Mouse (Mus musculus): Measurements from ENCODE around the gene Eepd1. TPM values are rescaled to one million over a fixed set of nuclear protein-coding genes. Genes with fewer than 3 reads are reported as not detected.

The Eepd1 gene
- total RNA-seq, 2 experiments from 2014 or later, result 20.2 to 22.9 TPM

DNA sequence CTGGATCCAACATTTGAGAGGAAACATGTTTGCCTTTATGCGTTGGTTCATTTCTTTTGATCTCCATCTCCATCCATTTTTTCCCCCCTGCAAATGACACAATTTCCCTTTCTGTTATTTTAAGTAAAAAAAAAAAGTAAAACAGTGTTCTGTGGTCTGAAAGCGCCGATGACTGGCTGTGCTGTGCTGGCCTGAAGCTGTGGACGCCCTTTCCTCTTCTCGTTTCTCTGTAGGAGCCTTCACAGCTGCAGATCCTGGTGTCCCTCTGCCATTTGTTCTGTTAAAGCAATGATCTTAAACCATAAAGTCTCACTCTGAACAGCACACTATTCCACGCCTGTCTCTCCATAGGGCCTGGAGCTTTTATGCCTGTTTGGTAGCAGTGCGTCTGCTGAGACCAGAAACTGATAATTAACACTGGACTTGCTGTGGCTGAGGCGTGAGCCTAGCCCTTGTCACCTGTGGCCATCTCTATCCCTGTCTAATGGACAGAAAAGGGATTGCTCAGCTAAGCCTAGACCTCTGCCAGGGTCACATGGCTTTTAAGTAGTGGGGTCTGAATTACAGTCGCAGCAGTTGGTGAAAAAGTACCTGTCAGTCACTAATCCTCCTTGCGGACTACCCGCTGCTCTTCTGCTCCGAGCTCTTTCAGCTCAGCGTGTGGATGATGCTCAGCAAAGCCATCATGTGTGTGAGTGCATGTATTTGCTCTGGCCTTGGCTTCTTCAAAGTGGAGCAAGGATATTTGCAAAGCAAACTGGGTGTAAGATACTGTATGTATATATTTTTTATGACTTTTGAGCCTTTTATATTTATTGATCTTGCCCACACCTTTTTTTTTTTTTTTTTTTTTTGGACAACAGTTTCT is 9.2 kb downstream of the Eepd1 start:
- no peak overlapping the region for H3K27ac ChIP-seq
- DNase-seq (ENCODE audit: extremely low spot score in 1 of 2, low spot score in 2 of 2), result no peak
- TF ChIP-seq CTCF (IDR thresholded peaks at IDR 0.05), result no peak
- intact Hi-C loops (cut with DNase I), result no loop called here
- H3K4me3 ChIP-seq, result no peak overlapping the region

- no peak for TF ChIP-seq CTCF (IDR thresholded peaks at IDR 0.05)
- intact Hi-C loops (cut with DNase I), result no loop called here
- DNase-seq (ENCODE audit: extremely low spot score in 1 of 2, low spot score in 2 of 2), result peak in 1 of 2 experiments; percentile 12
Measured at GRCm38 (mm10) chr9:25493918-25494317, 12.6 kb downstream of the Eepd1 start.

GRCm38 (mm10) chr9:25495601-25496000 is 14.3 kb downstream of the Eepd1 start:
- H3K27ac ChIP-seq, result no peak overlapping the region
- TF ChIP-seq CTCF (IDR thresholded peaks at IDR 0.05), result no peak
- intact Hi-C loops (cut with DNase I), result no loop called here
- no peak overlapping the region for H3K4me3 ChIP-seq
- DNase-seq (ENCODE audit: extremely low spot score in 1 of 2, low spot score in 2 of 2), result no peak

More at GRCm38 (mm10) chr9:25493918-25494317, 12.6 kb downstream of the Eepd1 start:
- Histone ChIP-seq H3K4me3 (no peak overlapping the region), H3K27ac (no peak overlapping the region)

- no peak for TF ChIP-seq CTCF (IDR thresholded peaks at IDR 0.05)
- intact Hi-C loops (cut with DNase I), result no loop called here
Measured at GRCm38 (mm10) chr9:25496196-25496595, 14.8 kb downstream of the Eepd1 start.

DNA sequence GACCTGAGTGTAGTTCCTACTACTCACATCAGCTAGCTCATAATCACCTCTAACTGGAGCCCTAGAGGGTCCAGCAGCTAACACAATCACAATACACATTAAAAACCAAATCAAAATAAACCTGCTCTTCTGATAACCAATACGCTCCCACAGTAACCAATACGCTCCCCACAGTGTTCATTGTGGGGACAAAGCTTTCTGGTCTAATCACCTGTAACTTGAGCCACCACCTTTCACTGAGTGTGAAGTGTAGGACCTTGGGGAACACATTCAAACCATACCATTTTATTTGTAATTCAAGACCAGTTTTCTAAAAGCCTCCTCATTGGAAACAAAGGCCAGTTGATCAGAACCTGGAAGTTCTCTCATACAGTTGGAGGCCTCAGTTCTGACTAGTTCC is 15.4 kb downstream of the Eepd1 start:
- TF ChIP-seq CTCF (IDR thresholded peaks at IDR 0.05), result no peak
- Histone ChIP-seq H3K4me3 (no peak overlapping the region), H3K27ac (no peak overlapping the region)
- intact Hi-C loops (cut with DNase I), result no loop called here
- no peak for DNase-seq (ENCODE audit: extremely low spot score in 1 of 2, low spot score in 2 of 2)

More at GRCm38 (mm10) chr9:25496196-25496595, 14.8 kb downstream of the Eepd1 start:
- Histone ChIP-seq H3K27ac (no peak overlapping the region), H3K4me3 (no peak overlapping the region)
- DNase-seq (ENCODE audit: extremely low spot score in 1 of 2, low spot score in 2 of 2), result no peak

DNA sequence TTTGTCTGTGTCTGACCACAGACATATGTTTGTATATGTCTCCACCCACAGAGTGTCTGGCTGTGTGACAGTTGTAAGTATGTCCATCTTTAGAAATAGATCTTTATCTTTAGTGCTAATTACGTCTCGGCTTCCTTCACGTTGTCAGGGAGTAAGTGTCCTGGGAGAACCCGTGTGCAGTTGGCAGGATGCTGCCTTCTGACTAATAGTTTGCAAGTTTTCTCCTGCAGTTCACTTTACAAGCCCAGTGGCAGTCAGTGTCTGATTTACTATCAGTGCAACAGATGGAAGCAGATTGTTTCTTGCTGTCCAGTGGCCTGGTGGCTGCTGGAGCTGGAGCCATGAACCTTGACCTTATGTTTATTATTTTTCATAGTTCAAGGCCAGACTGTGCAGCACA is 17.4 kb downstream of the Eepd1 start:
- DNase-seq (ENCODE audit: extremely low spot score in 1 of 2, low spot score in 2 of 2), result no peak
- intact Hi-C loops (cut with DNase I), result no loop called here
- TF ChIP-seq CTCF (IDR thresholded peaks at IDR 0.05), result no peak
- no peak overlapping the region for H3K27ac ChIP-seq
- H3K4me3 ChIP-seq, result no peak overlapping the region

- H3K4me3 ChIP-seq, result no peak overlapping the region
- no peak for DNase-seq (ENCODE audit: extremely low spot score in 1 of 2, low spot score in 2 of 2)
- no peak overlapping the region for H3K27ac ChIP-seq
- intact Hi-C loops (cut with DNase I), result no loop called here
- no peak for TF ChIP-seq CTCF (IDR thresholded peaks at IDR 0.05)
Measured at GRCm38 (mm10) chr9:25499306-25499705, 18.0 kb downstream of the Eepd1 start.

DNA sequence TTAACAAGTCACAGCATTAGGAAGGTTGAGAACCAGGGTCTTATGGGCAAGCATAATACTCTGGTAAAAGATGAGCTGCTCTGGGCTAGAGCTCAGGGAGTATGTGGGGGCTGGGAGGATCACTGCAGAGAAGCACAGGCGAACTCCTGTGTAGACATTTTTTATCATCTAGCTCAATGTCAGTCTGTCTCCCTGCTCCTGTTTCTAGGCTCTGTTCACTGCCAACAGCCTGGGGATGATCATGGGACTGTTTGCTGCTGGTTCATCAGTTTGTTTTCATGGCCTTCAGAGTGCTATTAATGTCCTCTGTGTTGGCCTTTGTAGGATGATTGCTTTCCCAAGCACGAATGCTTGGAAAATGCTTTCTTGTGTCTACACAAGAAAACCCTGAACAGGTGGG is 18.7 kb downstream of the Eepd1 start:
- H3K4me3 ChIP-seq, result no peak overlapping the region
- intact Hi-C loops (cut with DNase I), result no loop called here
- no peak overlapping the region for H3K27ac ChIP-seq
- no peak for TF ChIP-seq CTCF (IDR thresholded peaks at IDR 0.05)
- no peak for DNase-seq (ENCODE audit: extremely low spot score in 1 of 2, low spot score in 2 of 2)

- DNase-seq (ENCODE audit: extremely low spot score in 1 of 2, low spot score in 2 of 2), result no peak
- TF ChIP-seq CTCF (IDR thresholded peaks at IDR 0.05), result no peak
- intact Hi-C loops (cut with DNase I), result no loop called here
- Histone ChIP-seq H3K27ac (no peak overlapping the region), H3K4me3 (no peak overlapping the region)
Measured at GRCm38 (mm10) chr9:25508825-25509224, 27.5 kb downstream of the Eepd1 start.

GRCm38 (mm10) chr9:25510572-25510971 is 29.2 kb downstream of the Eepd1 start:
- Histone ChIP-seq H3K27ac (peak overlapping the region; percentile 40; the same call in 1 of the 2 replicates), H3K4me3 (no peak overlapping the region)
- intact Hi-C loops (cut with DNase I), result no loop called here

GRCm38 (mm10) chr9:25513050-25513449 is 31.7 kb downstream of the Eepd1 start:
- DNase-seq (ENCODE audit: extremely low spot score in 1 of 2, low spot score in 2 of 2), result peak in 1 of 2 experiments; percentile 28
- intact Hi-C loops (cut with DNase I), result no loop called here
- no peak for TF ChIP-seq CTCF (IDR thresholded peaks at IDR 0.05)
- Histone ChIP-seq H3K4me3 (no peak overlapping the region), H3K27ac (no peak overlapping the region)

More at GRCm38 (mm10) chr9:25510572-25510971, 29.2 kb downstream of the Eepd1 start:
- DNase-seq (ENCODE audit: extremely low spot score in 1 of 2, low spot score in 2 of 2), result peak; percentile 37 to 41
- TF ChIP-seq CTCF (IDR thresholded peaks at IDR 0.05), result peak; percentile 9

- Histone ChIP-seq H3K27ac (no peak overlapping the region), H3K4me3 (no peak overlapping the region)
- no peak for DNase-seq (ENCODE audit: extremely low spot score in 1 of 2, low spot score in 2 of 2)
- intact Hi-C loops (cut with DNase I), result no loop called here
- TF ChIP-seq CTCF (IDR thresholded peaks at IDR 0.05), result no peak
Measured at GRCm38 (mm10) chr9:25513556-25513955, 32.2 kb downstream of the Eepd1 start.

DNA sequence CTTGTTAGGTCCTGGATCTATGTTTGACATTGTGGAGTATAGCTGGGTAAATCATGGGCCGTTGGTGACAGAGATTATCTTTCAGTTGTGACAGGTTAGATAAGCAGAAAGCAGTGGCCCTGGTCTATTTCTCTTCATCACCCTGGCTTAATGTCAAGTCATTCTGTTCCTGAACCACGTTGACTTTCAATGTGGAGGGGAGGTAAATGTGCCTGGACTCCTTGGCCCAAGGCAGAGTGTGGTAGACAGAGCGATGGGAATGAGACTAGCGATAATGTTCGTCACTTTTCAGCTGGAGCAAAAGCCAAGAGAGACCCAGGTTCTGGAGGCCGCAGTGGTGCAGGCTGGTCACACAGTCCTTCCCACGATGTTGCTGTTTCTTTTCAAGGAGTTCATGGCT is 35.3 kb downstream of the Eepd1 start:
- no peak for TF ChIP-seq CTCF (IDR thresholded peaks at IDR 0.05)
- intact Hi-C loops (cut with DNase I), result no loop called here
- H3K4me3 ChIP-seq, result no peak overlapping the region
- H3K27ac ChIP-seq, result no peak overlapping the region
- no peak for DNase-seq (ENCODE audit: extremely low spot score in 1 of 2, low spot score in 2 of 2)

Measured in left cerebral cortex, adult 2 months (tissue).